Comparison of ENCODE assay signal across 13 mouse cellular contexts in the genomic region with DNA sequence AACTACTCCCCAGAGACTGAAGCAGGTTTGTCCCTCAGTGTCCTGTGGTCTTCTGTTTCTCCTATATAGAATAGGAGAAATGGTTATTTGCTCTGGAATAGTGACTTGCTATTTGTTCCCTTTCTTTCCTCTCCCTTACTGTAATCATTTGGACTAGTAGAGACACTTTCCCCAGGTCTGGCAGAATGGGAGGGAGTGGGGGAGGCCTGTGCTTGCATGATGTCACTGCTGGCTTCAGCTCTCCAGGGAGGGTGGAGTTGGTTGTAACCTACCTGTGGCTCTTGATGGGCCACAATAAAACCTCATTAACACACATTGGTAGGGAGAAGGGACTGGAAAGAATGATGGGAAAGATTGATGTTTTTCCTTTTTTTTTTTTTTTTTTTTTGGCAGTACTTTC. TPM values are rescaled to one million over a fixed set of nuclear protein-coding genes. Genes with fewer than 3 reads are reported as not detected.
DNase-seq lines count a peak whose midpoint lies in the region; ATAC-seq and TF ChIP-seq lines count a peak whose summit lies in the region.
"Had no signal": no experiment of that assay in that cellular context is flagged by ENCODE, and none has a peak within 500 bp of the region (broad histone marks: within the 10 kb centered on the region; RNA-seq: fewer than 3 reads in every experiment).

No protein-coding gene starts in this region.

- DNase-seq in gastrocnemius, adult 2 months, result peak; percentile 13
- no peak for DNase-seq in gastrocnemius, postnatal 10 days
- DNase-seq in lung, postnatal 4 days, result no peak
- DNase-seq in limb, embryonic 10.5 days (ENCODE audit: low spot score), result no peak
- DNase-seq in stomach, postnatal 0 days (ENCODE audit: low spot score), result no peak
- DNase-seq in testis, postnatal 14 days (ENCODE audit: low spot score), result no peak
- no peak for DNase-seq in thymus, postnatal 4 days
- DNase-seq: cerebellum, adult 9-10 months; kidney, postnatal 36 days; liver, postnatal 0 days had no signal

- no peak for ATAC-seq in lung, embryonic 16.5 days (ENCODE audit: low read depth)
- no peak for ATAC-seq in stomach, postnatal 0 days (ENCODE audit: low FRiP score, low TSS enrichment)
- ATAC-seq: inflammation-experienced regulatory T-cells, adult 6 months; liver, postnatal 0 days had no signal

- no peak overlapping the region for H3K9ac ChIP-seq in lung, embryonic 16.5 days (ENCODE audit: low read length)
- peak overlapping the region; percentile 32; the same call in 1 of the 2 replicates for H3K9ac ChIP-seq in stomach, postnatal 0 days (ENCODE audit: low read length)

- no peak overlapping the region for H3K27ac ChIP-seq in gastrocnemius, adult 2 months
- H3K27ac ChIP-seq in lung, embryonic 16.5 days (ENCODE audit: low read length), result no peak overlapping the region
- H3K27ac ChIP-seq in limb, embryonic 10.5 days, result no peak overlapping the region
- H3K27ac ChIP-seq in stomach, postnatal 0 days (replicated peaks), result peak overlapping the region; percentile 30
- H3K27ac ChIP-seq: left cerebral cortex, adult 2 months had no signal

- no peaks in the 10 kb centered on the region for H3K27me3 ChIP-seq in lung, embryonic 16.5 days (ENCODE audit: control insufficient read depth, insufficient read depth, low read depth, low read length)
- no peaks in the 10 kb centered on the region for H3K27me3 ChIP-seq in limb, embryonic 10.5 days (ENCODE audit: low read depth, poor library complexity, severe bottlenecking)
- H3K27me3 ChIP-seq in stomach, postnatal 0 days (ENCODE audit: control insufficient read depth, insufficient read depth, low read length), result no peaks in the 10 kb centered on the region

- no peak for TF ChIP-seq CTCF in gastrocnemius, adult 2 months (IDR thresholded peaks at IDR 0.05)
- TF ChIP-seq CTCF in stomach, postnatal 0 days (IDR thresholded peaks at IDR 0.05; ENCODE audit: low read depth), result no peak

- no peak overlapping the region for H3K4me3 ChIP-seq in gastrocnemius, adult 2 months
- H3K4me3 ChIP-seq in lung, embryonic 16.5 days (ENCODE audit: low read length), result no peak overlapping the region
- H3K4me3 ChIP-seq in limb, embryonic 10.5 days, result peak overlapping the region; percentile 89
- no peak overlapping the region for H3K4me3 ChIP-seq in stomach, postnatal 0 days (ENCODE audit: low read depth, low read length)
- H3K4me3 ChIP-seq: left cerebral cortex, adult 2 months had no signal

- H3K4me2 ChIP-seq in lung, embryonic 16.5 days (ENCODE audit: low read depth, low read length), result peak overlapping the region; percentile 81; the same call in 1 of the 2 replicates
- peak overlapping the region; percentile 96; the same call in 1 of the 2 replicates for H3K4me2 ChIP-seq in stomach, postnatal 0 days (replicated peaks; ENCODE audit: low read depth)

- H3K9me3 ChIP-seq in lung, embryonic 16.5 days (ENCODE audit: control insufficient read depth, low read length), result no peaks in the 10 kb centered on the region
- no peaks in the 10 kb centered on the region for H3K9me3 ChIP-seq in limb, embryonic 10.5 days (replicated peaks)
- H3K9me3 ChIP-seq in stomach, postnatal 0 days (ENCODE audit: control insufficient read depth, low read length), result no peaks in the 10 kb centered on the region

- TF ChIP-seq EP300 in stomach, postnatal 0 days (optimal IDR thresholded peaks at IDR 0.05), result no peak

- H3K4me1 ChIP-seq in lung, embryonic 16.5 days (replicated peaks; ENCODE audit: control insufficient read depth, insufficient read depth, low read length), result peaks cover 27% of the 10 kb centered on the region
- H3K4me1 ChIP-seq in limb, embryonic 10.5 days, result peaks cover 71% of the 10 kb centered on the region
- peaks cover 9% of the 10 kb centered on the region for H3K4me1 ChIP-seq in stomach, postnatal 0 days (replicated peaks; ENCODE audit: control insufficient read depth, insufficient read depth)

- no peaks in the 10 kb centered on the region for H3K36me3 ChIP-seq in lung, embryonic 16.5 days (ENCODE audit: control insufficient read depth, insufficient read depth, low read length)
- H3K36me3 ChIP-seq in limb, embryonic 10.5 days, result peaks cover 36% of the 10 kb centered on the region
- no peaks in the 10 kb centered on the region for H3K36me3 ChIP-seq in stomach, postnatal 0 days (ENCODE audit: control insufficient read depth, insufficient read depth, low read length)

- intact Hi-C loops in gastrocnemius, adult 2 months (cut with DNase I), result loop anchor here (5.0 kb wide), 1 partner anchor 113 kb away; no protein-coding TSS in a partner anchor

RNA-seq across cellular contexts. Expression of gene Sdc1, which starts 3.1 kb away (rescaled TPM):
- total RNA-seq in gastrocnemius, adult 2 months (2021), result 1 to 10 TPM; 1.9 to 2.7 TPM
- total RNA-seq in gastrocnemius, postnatal 10 days (2021), result 10 to 100 TPM; 15.2 to 20.3 TPM
- 166 and 170 TPM in 2 replicates for polyA plus RNA-seq in lung, embryonic 16.5 days (2015; fragmentation: Nextera tagmentation; extraction: Ambion mirVana)
- 245 and 261 TPM in 2 replicates for polyA plus RNA-seq in limb, embryonic 10.5 days (2016; fragmentation: Nextera tagmentation; extraction: Ambion mirVana)
- polyA plus RNA-seq in stomach, postnatal 0 days (2015; fragmentation: Nextera tagmentation; extraction: Ambion mirVana), result 175 and 194 TPM in 2 replicates
